Comparison of ENCODE assay signal across 8 mouse cellular contexts in genomic region chr4:40268835-40269234, GRCm38 (mm10). TPM values are rescaled to one million over a fixed set of nuclear protein-coding genes. Genes with fewer than 3 reads are reported as not detected.
A peak's percentile ranks its signal among the peaks of the same experiment; 100 is the strongest.
DNase-seq lines count a peak whose midpoint lies in the region; ATAC-seq lines count a peak whose summit lies in the region.

No protein-coding gene starts in this region.

- peak overlapping the region; percentile 99 for H3K27ac ChIP-seq in hindbrain, embryonic 16.5 days (ENCODE audit: low read depth, low read length)
- H3K27ac ChIP-seq in midbrain, embryonic 11.5 days (ENCODE audit: low read depth, low read length), result peak overlapping the region; percentile 85

- H3K36me3 ChIP-seq in hindbrain, embryonic 16.5 days (ENCODE audit: control insufficient read depth, insufficient read depth, low read length), result peaks cover 2% of the 10 kb centered on the region; the same call in 1 of the 2 replicates
- peaks cover 2% of the 10 kb centered on the region; the same call in 1 of the 2 replicates for H3K36me3 ChIP-seq in midbrain, embryonic 11.5 days (ENCODE audit: control insufficient read depth, insufficient read depth, low read length)

- H3K4me1 ChIP-seq in hindbrain, embryonic 16.5 days (ENCODE audit: control insufficient read depth, insufficient read depth, low read depth, low read length), result peaks cover 18% of the 10 kb centered on the region
- peaks cover 10% of the 10 kb centered on the region for H3K4me1 ChIP-seq in midbrain, embryonic 11.5 days (ENCODE audit: control insufficient read depth, insufficient read depth, low read length)

- no peaks in the 10 kb centered on the region for H3K9me3 ChIP-seq in hindbrain, embryonic 16.5 days (ENCODE audit: control insufficient read depth, low read length)
- no peaks in the 10 kb centered on the region for H3K9me3 ChIP-seq in midbrain, embryonic 11.5 days (ENCODE audit: control insufficient read depth, low read length)

- WGBS in hindbrain, embryonic 16.5 days, result under 1% methylated on average over 16 of the region's 16 CpGs
- under 1% methylated on average over 16 of the region's 16 CpGs for WGBS in midbrain, embryonic 11.5 days

- peak; percentile 4 for DNase-seq in gastrocnemius, adult 18-20 months (ENCODE audit: low spot score)
- DNase-seq in gastrocnemius, adult 8-10 months (ENCODE audit: low spot score in 2 of 2), result no peak
- DNase-seq in thymus, postnatal 14 days, result peak; percentile 49
- no peak for DNase-seq in thymus, postnatal 36 days
- DNase-seq in midbrain, embryonic 11.5 days (ENCODE audit: low spot score, missing footprints), result no peak
- no peak for DNase-seq in cerebellum, adult 11-12 months
- DNase-seq in cerebellum, adult 11 months, result no peak

- no peaks in the 10 kb centered on the region for H3K27me3 ChIP-seq in hindbrain, embryonic 16.5 days (replicated peaks; ENCODE audit: control insufficient read depth, insufficient read depth, low read length)
- H3K27me3 ChIP-seq in midbrain, embryonic 11.5 days (ENCODE audit: control insufficient read depth, insufficient read depth, low read length), result no peaks in the 10 kb centered on the region

- H3K4me2 ChIP-seq in hindbrain, embryonic 16.5 days (ENCODE audit: low read length), result peak overlapping the region; percentile 91
- peak overlapping the region; percentile 83 for H3K4me2 ChIP-seq in midbrain, embryonic 11.5 days

- H3K4me3 ChIP-seq in hindbrain, embryonic 16.5 days (ENCODE audit: low read length), result peak overlapping the region; percentile 92
- H3K4me3 ChIP-seq in midbrain, embryonic 11.5 days (ENCODE audit: low read depth, low read length), result peak overlapping the region; percentile 81

- ATAC-seq in hindbrain, embryonic 16.5 days, result no peak; the same call in 1 of the 2 replicates
- ATAC-seq in midbrain, embryonic 11.5 days (ENCODE audit: low FRiP score), result peak; percentile 1

- H3K9ac ChIP-seq in hindbrain, embryonic 16.5 days (ENCODE audit: low read depth, low read length), result peak overlapping the region; percentile 87
- H3K9ac ChIP-seq in midbrain, embryonic 11.5 days (ENCODE audit: low read length), result peak overlapping the region; percentile 92

RNA-seq across cellular contexts. Expression of gene Smim27, which starts 0.5 kb away (rescaled TPM):
- total RNA-seq in gastrocnemius, adult 18-20 months (2021), result 10 to 100 TPM; 45.8 to 47.7 TPM
- 10 to 100 TPM; 47.2 to 76.3 (median 63.7) TPM for total RNA-seq in gastrocnemius, adult 8-10 months (2022)
- polyA plus RNA-seq in hindbrain, embryonic 16.5 days (2015; fragmentation: Nextera tagmentation; extraction: Ambion mirVana), result 12.5 TPM in 2 replicates
- 28.8 and 38.0 TPM in 2 replicates for polyA plus RNA-seq in midbrain, embryonic 11.5 days (2014; fragmentation: Nextera tagmentation; extraction: Ambion mirVana)

RNA-seq across cellular contexts. Expression of gene Topors, which starts 0.8 kb away (rescaled TPM):
- total RNA-seq in gastrocnemius, adult 18-20 months (2021), result 1 to 10 TPM; 7.2 to 7.7 TPM
- total RNA-seq in gastrocnemius, adult 8-10 months (2022), result 1 to 10 TPM; 6.8 to 9.2 (median 8.1) TPM
- polyA plus RNA-seq in hindbrain, embryonic 16.5 days (2015; fragmentation: Nextera tagmentation; extraction: Ambion mirVana), result 28.8 and 31.5 TPM in 2 replicates
- 48.9 and 52.3 TPM in 2 replicates for polyA plus RNA-seq in midbrain, embryonic 11.5 days (2014; fragmentation: Nextera tagmentation; extraction: Ambion mirVana)

RNA-seq across cellular contexts. Expression of gene Ndufb6, which starts 10.4 kb away (rescaled TPM):
- 100 to 1,000 TPM; 251 to 279 TPM for total RNA-seq in gastrocnemius, adult 18-20 months (2021)
- total RNA-seq in gastrocnemius, adult 8-10 months (2022), result 100 to 1,000 TPM; 266 to 287 (median 272) TPM
- polyA plus RNA-seq in hindbrain, embryonic 16.5 days (2015; fragmentation: Nextera tagmentation; extraction: Ambion mirVana), result 369 and 426 TPM in 2 replicates
- 280 and 289 TPM in 2 replicates for polyA plus RNA-seq in midbrain, embryonic 11.5 days (2014; fragmentation: Nextera tagmentation; extraction: Ambion mirVana)

RNA-seq across cellular contexts. Expression of gene Ddx58, which starts 29.2 kb away (rescaled TPM):
- 1 to 10 TPM; 1.6 to 2.8 TPM for total RNA-seq in gastrocnemius, adult 18-20 months (2021)
- 1 to 10 TPM; 1.5 to 2.0 (median 1.9) TPM for total RNA-seq in gastrocnemius, adult 8-10 months (2022)
- polyA plus RNA-seq in hindbrain, embryonic 16.5 days (2015; fragmentation: Nextera tagmentation; extraction: Ambion mirVana), result 3.3 TPM in 2 replicates
- 2.1 and 3.0 TPM in 2 replicates for polyA plus RNA-seq in midbrain, embryonic 11.5 days (2014; fragmentation: Nextera tagmentation; extraction: Ambion mirVana)

Comparison
In these comparisons a context has a peak if more than half of its experiments do, and no peak if none do; other contexts are left out.
1. DNase-seq: peak in gastrocnemius, adult 18-20 months (single experiment) and thymus, postnatal 14 days (single experiment); none in gastrocnemius, adult 8-10 months (0 of 2), thymus, postnatal 36 days (0 of 2), midbrain, embryonic 11.5 days (single experiment), cerebellum, adult 11-12 months (single experiment) and cerebellum, adult 11 months (single experiment).